In the genomic region with DNA sequence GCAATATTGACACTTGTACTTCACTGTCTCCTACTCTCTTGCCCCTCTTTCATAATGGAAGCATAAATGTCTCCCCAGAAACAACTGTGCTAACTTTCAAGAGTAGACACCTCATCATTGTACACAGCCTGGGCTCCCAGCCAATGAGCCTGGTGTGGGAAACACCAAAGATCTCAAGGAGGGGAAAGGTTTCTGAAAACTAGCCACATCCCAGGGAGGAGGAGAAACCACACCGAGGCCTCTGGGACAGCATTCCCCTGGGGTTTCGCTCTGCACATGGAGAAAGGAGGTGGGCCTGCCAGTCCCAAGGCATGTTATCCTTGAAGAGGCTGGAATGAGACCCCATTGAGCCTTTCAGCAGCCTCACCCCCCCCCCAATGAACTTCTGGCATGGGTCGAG, we compare ENCODE assay signal across 32 mouse cellular contexts. TPM values are rescaled to one million over a fixed set of nuclear protein-coding genes. Genes with fewer than 3 reads are reported as not detected.
DNase-seq lines count a peak whose midpoint lies in the region; ATAC-seq lines count a peak whose summit lies in the region.
"Had no signal": no experiment of that assay in that cellular context is flagged by ENCODE, and none has a peak within 500 bp of the region (broad histone marks: within the 10 kb centered on the region; RNA-seq: fewer than 3 reads in every experiment).

No protein-coding gene starts in this region.

- ATAC-seq in cerebellum, adult (ENCODE audit: insufficient number of reproducible peaks, low FRiP score, low TSS enrichment), result no peak
- ATAC-seq: forebrain, embryonic 16.5 days; liver, postnatal 0 days had no signal

- DNase-seq in adrenal gland, adult 2 months, result peak; percentile 28
- DNase-seq in adrenal gland, adult 8-10 months, result no peak
- DNase-seq in kidney, postnatal 10 days, result peak; percentile 11
- no peak for DNase-seq in kidney, adult 11 months
- peak; percentile 91 for DNase-seq in adipocyte (ENCODE audit: low spot score)
- peak; percentile 18 for DNase-seq in lung, postnatal 36 days
- DNase-seq: cerebellum, adult 11-12 months; cerebellum, postnatal 14 days; gastrocnemius, postnatal 36 days; layer of hippocampus, postnatal 36 days; liver, postnatal 0 days; right cerebral cortex, adult 18-20 months; right cerebral cortex, postnatal 4 days; thymus, postnatal 25 days had no signal

RNA-seq across cellular contexts. Expression of a gene that starts 24.0 kb away (rescaled TPM):
- 10 to 100 TPM; 60.0 to 69.0 TPM for total RNA-seq in adrenal gland, adult 2 months (2021)
- 5.7 and 6.7 TPM in 2 replicates for polyA plus RNA-seq in adrenal gland, adult 2 months (2012; rRNA removed)
- total RNA-seq in adrenal gland, adult 8-10 months (2022), result 10 to 100 TPM; 59.0 to 75.8 (median 66.5) TPM

RNA-seq across cellular contexts. Expression of a gene that starts 27.6 kb away (rescaled TPM):
- under 1 TPM; 0.40 to 0.83 TPM for total RNA-seq in adrenal gland, adult 2 months (2021)
- polyA plus RNA-seq in adrenal gland, adult 2 months (2012; rRNA removed), result 0.30 and 0.42 TPM in 2 replicates
- total RNA-seq in adrenal gland, adult 8-10 months (2022), result 1 to 10 TPM in 1 of 4 experiments, under 1 TPM in 3; 0.58 to 1.6 (median 0.64) TPM
- total RNA-seq: hematopoietic stem cell, adult 5-6 weeks; layer of hippocampus, adult 18-20 months; left cerebral cortex, postnatal 10 days had no signal

RNA-seq across cellular contexts. Expression of a gene that starts 41.3 kb away (rescaled TPM):
- not detected for total RNA-seq in adrenal gland, adult 2 months (2021)
- not detected in 2 replicates for polyA plus RNA-seq in adrenal gland, adult 2 months (2012; rRNA removed)
- total RNA-seq in adrenal gland, adult 8-10 months (2022), result not detected
- total RNA-seq: gastrocnemius, postnatal 36 days; hematopoietic stem cell, adult 5-6 weeks; layer of hippocampus, adult 18-20 months; layer of hippocampus, postnatal 36 days; left cerebral cortex, postnatal 10 days; liver, adult 2 months; megakaryocyte, adult 5-6 weeks had no signal
- polyA plus RNA-seq: embryonic facial prominence, embryonic 11.5 days; forebrain, embryonic 10.5 days; forebrain, embryonic 16.5 days; heart, embryonic 10.5 days; heart, embryonic 16.5 days; hindbrain, embryonic 15.5 days; intestine, embryonic 14.5 days; kidney, embryonic 15.5 days; limb, embryonic 11.5 days; liver, adult 2 months; liver, postnatal 0 days; midbrain, embryonic 12.5 days; neural tube, embryonic 15.5 days; stomach, embryonic 14.5 days had no signal

RNA-seq across cellular contexts. Expression of a gene that starts 54.5 kb away (rescaled TPM):
- not detected for total RNA-seq in adrenal gland, adult 2 months (2021)
- not detected in 2 replicates for polyA plus RNA-seq in adrenal gland, adult 2 months (2012; rRNA removed)
- not detected for total RNA-seq in adrenal gland, adult 8-10 months (2022)
- total RNA-seq: hematopoietic stem cell, adult 5-6 weeks; left cerebral cortex, postnatal 10 days; liver, adult 2 months; megakaryocyte, adult 5-6 weeks had no signal
- polyA plus RNA-seq: embryonic facial prominence, embryonic 11.5 days; forebrain, embryonic 10.5 days; forebrain, embryonic 16.5 days; heart, embryonic 10.5 days; heart, embryonic 16.5 days; hindbrain, embryonic 15.5 days; intestine, embryonic 14.5 days; kidney, embryonic 15.5 days; limb, embryonic 11.5 days; liver, adult 2 months; liver, postnatal 0 days; midbrain, embryonic 12.5 days; neural tube, embryonic 15.5 days; stomach, embryonic 14.5 days had no signal

Comparison
In these comparisons a context has a peak if more than half of its experiments do, and no peak if none do; other contexts are left out.
1. DNase-seq: peak in adrenal gland, adult 2 months (single experiment), kidney, postnatal 10 days (single experiment), adipocyte (single experiment) and lung, postnatal 36 days (single experiment); none in adrenal gland, adult 8-10 months (single experiment) and kidney, adult 11 months (single experiment).